Mouse (Mus musculus): ENCODE measurements around the gene Cdkl3.

DNA sequence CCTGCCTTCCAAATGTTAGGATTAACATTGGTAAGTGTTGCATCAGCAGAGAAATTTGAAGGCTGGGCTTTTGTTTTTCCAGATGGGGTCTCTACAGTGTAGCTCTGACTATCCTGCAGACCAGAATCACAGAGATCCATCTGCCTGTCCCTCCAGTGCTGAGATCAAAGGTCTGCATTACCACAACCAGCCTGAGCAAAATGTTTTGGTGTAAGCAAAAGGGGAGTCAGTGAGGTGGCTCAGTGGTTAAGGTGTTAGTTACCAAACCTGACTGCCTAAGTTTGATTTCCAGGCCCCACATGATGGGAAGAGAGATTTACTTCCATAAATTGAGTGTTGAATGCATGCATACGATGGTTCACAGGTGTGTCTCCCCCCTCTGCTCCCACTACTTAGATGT lies 105.4 kb downstream of the Cdkl3 start:
- TF ChIP-seq CTCF (IDR thresholded peaks at IDR 0.05; ENCODE audit: low read depth) (no peak), EP300 (IDR thresholded peaks at IDR 0.05; ENCODE audit: low read depth) (no peak)
